Mouse (Mus musculus): ENCODE measurements around the gene Sdc1. TPM values are rescaled to one million over a fixed set of nuclear protein-coding genes. Genes with fewer than 3 reads are reported as not detected.

Gene Sdc1
- total and polyA plus RNA-seq, 2 experiments from 2014 or later = 14.0 to 17.1 TPM

DNA sequence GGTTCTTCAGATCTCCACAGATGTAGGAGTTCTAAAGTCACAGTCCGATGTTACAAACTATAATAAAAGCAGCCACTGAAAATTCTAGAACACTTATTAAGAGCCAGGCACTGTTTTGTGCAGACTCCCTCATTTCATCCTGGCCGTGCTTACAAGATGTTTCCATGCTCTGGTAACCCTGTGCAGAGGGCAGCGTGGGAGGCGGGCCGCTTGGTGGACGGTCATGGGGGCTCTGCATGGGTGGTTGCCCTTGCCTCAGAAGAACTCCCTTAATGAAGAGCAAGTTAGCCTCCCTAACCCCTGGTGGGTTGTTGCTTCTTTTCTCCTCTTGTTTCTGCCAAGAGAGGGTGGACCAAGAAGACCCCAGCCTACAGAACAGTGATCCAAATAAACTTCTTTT is 11.3 kb upstream of the Sdc1 start:
- H3K27me3 ChIP-seq (ENCODE audit: insufficient read depth, low read length) = no peaks in the 10 kb centered on the region
- no peak overlapping the region for H3K9ac ChIP-seq (replicated peaks; ENCODE audit: low read length)
- ATAC-seq (no peak), DNase-seq (ENCODE audit: low spot score) (no peak)
- no peak overlapping the region for H3K4me3 ChIP-seq (ENCODE audit: low read length)
- no peaks in the 10 kb centered on the region for H3K9me3 ChIP-seq (ENCODE audit: low read length)
- no peak for TF ChIP-seq CTCF (IDR thresholded peaks at IDR 0.05; ENCODE audit: low read depth)
- no peak overlapping the region for H3K4me2 ChIP-seq (ENCODE audit: low read depth, low read length)
- H3K36me3 ChIP-seq (ENCODE audit: insufficient read depth, low read length) = no peaks in the 10 kb centered on the region
- H3K27ac ChIP-seq = no peak overlapping the region
- WGBS = 70% methylated on average over 6 of the region's 6 CpGs
- no peaks in the 10 kb centered on the region for H3K4me1 ChIP-seq (ENCODE audit: insufficient read depth, low read length)

DNA sequence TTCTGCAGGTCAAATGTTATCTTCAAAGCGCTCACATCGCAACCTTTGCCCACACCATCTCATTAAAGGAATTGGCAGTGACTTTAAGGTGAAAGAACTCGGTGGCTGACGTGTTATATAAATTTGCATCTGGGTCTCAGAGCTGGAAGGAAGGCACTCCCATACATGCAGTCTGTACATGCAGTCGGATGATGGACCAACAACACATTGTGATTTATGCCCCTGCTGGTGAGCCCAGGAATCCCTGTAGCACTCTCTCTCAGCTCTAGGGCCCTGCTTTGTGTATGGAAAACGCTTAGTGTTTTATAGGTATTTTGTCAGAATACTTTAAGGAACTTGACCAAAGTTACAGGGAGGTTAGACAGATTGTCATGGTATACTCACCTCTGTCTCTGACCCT is 10.6 kb upstream of the Sdc1 start:
- no peak for DNase-seq (ENCODE audit: low spot score)
- H3K4me1 ChIP-seq (ENCODE audit: insufficient read depth, low read length) = no peaks in the 10 kb centered on the region

DNA sequence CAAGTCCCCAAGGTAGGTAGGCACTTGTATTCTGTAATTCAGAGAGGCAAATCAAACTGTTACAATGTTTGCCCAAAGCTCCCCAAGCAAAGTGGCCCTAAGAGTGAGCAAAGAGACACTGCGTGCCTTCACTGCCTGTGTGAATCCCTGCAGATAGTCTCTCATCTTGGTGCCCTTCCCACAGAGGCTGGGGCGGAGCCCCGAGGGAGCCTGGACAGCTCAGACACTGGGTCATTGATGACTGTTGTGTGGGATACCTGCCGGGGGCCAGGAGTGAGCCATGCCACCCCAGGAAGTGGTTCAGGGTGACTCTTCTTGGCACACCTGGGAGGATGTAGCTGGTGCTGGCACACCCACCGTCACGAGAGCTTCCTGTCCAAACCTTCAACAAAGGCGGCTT is 10.1 kb upstream of the Sdc1 start:
- no peak overlapping the region for H3K27ac ChIP-seq
- H3K9me3 ChIP-seq (ENCODE audit: low read length) = no peaks in the 10 kb centered on the region
- no peak for TF ChIP-seq CTCF (IDR thresholded peaks at IDR 0.05; ENCODE audit: low read depth)
- WGBS = 82% methylated on average over 7 of the region's 7 CpGs
- H3K4me3 ChIP-seq (ENCODE audit: low read length) = no peak overlapping the region
- H3K9ac ChIP-seq (replicated peaks; ENCODE audit: low read length) = no peak overlapping the region
- DNase-seq (ENCODE audit: low spot score) (no peak), ATAC-seq (no peak)
- no peaks in the 10 kb centered on the region for H3K27me3 ChIP-seq (ENCODE audit: insufficient read depth, low read length)
- H3K4me1 ChIP-seq (ENCODE audit: insufficient read depth, low read length) = no peaks in the 10 kb centered on the region
- H3K36me3 ChIP-seq (ENCODE audit: insufficient read depth, low read length) = no peaks in the 10 kb centered on the region
- H3K4me2 ChIP-seq (ENCODE audit: low read depth, low read length) = no peak overlapping the region

More for the DNA sequence above, 10.6 kb upstream of the Sdc1 start:
- WGBS = 87% methylated on average over 6 of the region's 6 CpGs
- TF ChIP-seq CTCF (IDR thresholded peaks at IDR 0.05; ENCODE audit: low read depth) = no peak
- Histone ChIP-seq H3K4me3 (ENCODE audit: low read length) (no peak overlapping the region), H3K27ac (no peak overlapping the region), H3K9ac (replicated peaks; ENCODE audit: low read length) (no peak overlapping the region), H3K4me2 (ENCODE audit: low read depth, low read length) (no peak overlapping the region), H3K9me3 (ENCODE audit: low read length) (no peaks in the 10 kb centered on the region), H3K36me3 (ENCODE audit: insufficient read depth, low read length) (no peaks in the 10 kb centered on the region), H3K27me3 (ENCODE audit: insufficient read depth, low read length) (no peaks in the 10 kb centered on the region)
- ATAC-seq = no peak

DNA sequence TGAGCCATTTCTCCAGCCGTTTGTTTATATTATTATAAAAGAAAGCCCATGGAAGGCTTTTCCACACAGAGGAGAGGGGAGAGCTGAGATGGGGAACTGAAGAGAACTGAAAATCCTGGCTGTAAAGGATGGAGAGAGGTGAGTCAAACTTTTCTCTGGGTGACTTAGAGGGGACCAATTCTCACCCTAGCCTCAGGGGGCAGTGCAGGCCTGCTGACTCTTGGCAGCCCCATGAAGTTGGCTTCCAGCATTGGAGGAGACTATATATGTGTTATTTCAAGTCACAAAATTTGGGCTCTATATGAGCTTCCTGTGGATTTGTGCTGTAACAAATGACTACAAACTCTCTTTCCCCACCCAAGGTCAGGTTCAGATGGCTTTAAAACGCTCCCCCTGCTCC is 8.5 kb upstream of the Sdc1 start:
- Histone ChIP-seq H3K4me1 (ENCODE audit: insufficient read depth, low read length) (no peaks in the 10 kb centered on the region), H3K4me2 (ENCODE audit: low read depth, low read length) (no peak overlapping the region), H3K9ac (replicated peaks; ENCODE audit: low read length) (no peak overlapping the region), H3K27me3 (ENCODE audit: insufficient read depth, low read length) (no peaks in the 10 kb centered on the region), H3K36me3 (ENCODE audit: insufficient read depth, low read length) (no peaks in the 10 kb centered on the region), H3K9me3 (ENCODE audit: low read length) (no peaks in the 10 kb centered on the region), H3K27ac (no peak overlapping the region), H3K4me3 (ENCODE audit: low read length) (no peak overlapping the region)
- peak; percentile 22 for DNase-seq (ENCODE audit: low spot score)
- peak; percentile 54 for TF ChIP-seq CTCF (IDR thresholded peaks at IDR 0.05; ENCODE audit: low read depth)
- WGBS = 78% methylated on average over 2 of the region's 2 CpGs
- no peak for ATAC-seq

DNA sequence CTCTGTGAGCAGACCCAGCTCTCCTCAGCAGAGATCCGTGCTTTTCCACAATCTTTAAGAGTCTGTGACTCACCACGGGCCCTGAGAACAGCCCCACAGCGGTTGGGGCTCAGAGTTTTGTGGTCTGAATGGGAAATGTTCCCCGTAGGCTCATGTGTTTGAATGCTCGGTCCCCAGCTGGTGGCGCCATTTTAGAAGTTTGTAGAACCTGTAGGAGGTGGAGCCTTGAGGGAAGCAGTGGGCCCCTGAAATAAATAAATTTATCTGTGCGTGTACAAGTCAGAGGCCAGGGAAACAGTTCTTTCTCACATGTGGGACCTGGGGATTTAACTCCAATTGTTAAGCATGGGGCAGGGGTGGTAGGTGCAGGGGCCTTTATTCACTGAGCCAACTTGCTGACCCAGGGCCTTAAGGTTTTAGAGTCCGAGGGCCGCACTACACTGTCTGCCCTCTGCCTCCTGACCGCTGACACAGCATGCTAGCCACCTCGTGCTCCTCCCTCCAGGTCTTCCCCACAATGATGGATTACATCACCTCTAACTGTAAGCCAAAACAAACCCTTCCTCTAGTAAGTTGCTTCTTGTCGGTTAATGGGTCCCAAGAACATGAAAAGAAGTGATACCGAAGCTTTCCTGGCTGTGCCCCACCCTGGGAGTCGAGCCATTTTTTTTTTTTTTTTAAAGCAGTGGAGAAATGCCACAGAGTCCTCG is 6.7 kb upstream of the Sdc1 start:
- Histone ChIP-seq H3K27me3 (ENCODE audit: insufficient read depth, low read length) (no peaks in the 10 kb centered on the region), H3K9ac (replicated peaks; ENCODE audit: low read length) (no peak overlapping the region), H3K9me3 (ENCODE audit: low read length) (no peaks in the 10 kb centered on the region), H3K4me1 (ENCODE audit: insufficient read depth, low read length) (no peaks in the 10 kb centered on the region), H3K4me2 (ENCODE audit: low read depth, low read length) (no peak overlapping the region), H3K4me3 (ENCODE audit: low read length) (no peak overlapping the region), H3K27ac (no peak overlapping the region), H3K36me3 (ENCODE audit: insufficient read depth, low read length) (no peaks in the 10 kb centered on the region)
- WGBS = 81% methylated on average over 15 of the region's 15 CpGs
- peak; percentile 3; the same call in 1 of the 2 replicates for TF ChIP-seq CTCF (IDR thresholded peaks at IDR 0.05; ENCODE audit: low read depth)
- ATAC-seq (no peak), DNase-seq (ENCODE audit: low spot score) (peak; percentile 27)

DNA sequence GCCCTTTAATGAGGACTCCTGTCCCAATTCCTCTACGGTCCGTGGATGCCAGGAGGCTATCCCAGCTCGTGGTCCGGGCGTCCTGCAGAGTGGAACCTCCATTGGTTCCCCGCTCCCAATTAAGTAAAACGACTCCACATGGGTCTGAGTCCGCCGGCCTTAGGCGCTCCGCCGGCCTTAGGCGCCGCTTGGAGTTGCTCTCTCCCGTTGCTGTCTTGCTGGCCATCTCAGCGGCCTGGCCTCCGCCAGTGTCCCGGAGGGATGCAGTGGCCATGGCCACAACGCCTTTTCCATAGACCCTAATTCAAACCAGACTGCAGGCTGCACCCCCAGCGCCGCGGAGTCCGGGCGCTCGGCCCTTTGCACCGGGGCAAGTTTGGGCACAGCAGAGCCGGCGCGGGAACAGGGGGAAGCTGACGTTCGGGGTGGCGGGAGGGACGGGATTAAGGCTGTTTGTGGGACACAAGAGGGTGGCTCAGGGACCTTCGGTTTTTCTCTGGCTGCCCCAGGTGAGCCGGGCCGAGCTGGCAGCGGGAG is 789 bp downstream of the Sdc1 start:
- Histone ChIP-seq H3K27ac (peak overlapping the region; percentile 65; the same call in 1 of the 2 replicates), H3K9ac (replicated peaks; ENCODE audit: low read length) (peak overlapping the region; percentile 59), H3K4me2 (ENCODE audit: low read depth, low read length) (peak overlapping the region; percentile 100), H3K9me3 (ENCODE audit: low read length) (no peaks in the 10 kb centered on the region), H3K4me3 (ENCODE audit: low read length) (peak overlapping the region; percentile 52), H3K27me3 (ENCODE audit: insufficient read depth, low read length) (no peaks in the 10 kb centered on the region), H3K4me1 (ENCODE audit: insufficient read depth, low read length) (peaks cover 5% of the 10 kb centered on the region; the same call in 1 of the 2 replicates), H3K36me3 (ENCODE audit: insufficient read depth, low read length) (no peaks in the 10 kb centered on the region)
- ATAC-seq = peak; percentile 30
- under 1% methylated on average over 37 of the region's 37 CpGs for WGBS
- DNase-seq (ENCODE audit: low spot score) = no peak
- no peak for TF ChIP-seq CTCF (IDR thresholded peaks at IDR 0.05; ENCODE audit: low read depth)

Measured in hindbrain, postnatal 0 days (tissue).